Mouse (Mus musculus) erythroblast, embryonic 14.5 days (primary cell): ENCODE results near the gene E2f3. TPM values are rescaled to one million over a fixed set of nuclear protein-coding genes. Genes with fewer than 3 reads are reported as not detected.

Experiments
- H3K27me3 ChIP-seq: 2 replicates; pipeline ENCODE4 v1.6.1; 2012; ENCODE audit warnings: inconsistent platforms; ENCODE audit not compliant: control insufficient read depth
- H3K36me3 ChIP-seq: 2 replicates; pipeline ENCODE4 v1.6.1; 2012; ENCODE audit warnings: mild to moderate bottlenecking, inconsistent platforms; ENCODE audit not compliant: control insufficient read depth
- H3K4me1 ChIP-seq: 2 replicates; pipeline ENCODE4 v1.6.1; 2012; ENCODE audit warnings: inconsistent platforms; ENCODE audit not compliant: control insufficient read depth
- H3K4me3 ChIP-seq: replicated peaks from 2 replicates; pipeline ENCODE3; 2012; ENCODE audit warnings: moderate library complexity, mild to moderate bottlenecking, inconsistent platforms
- H3K9me3 ChIP-seq: 2 replicates; pipeline ENCODE4 v1.6.1; 2012; ENCODE audit warnings: low read length, inconsistent platforms, mixed read lengths; ENCODE audit not compliant: control insufficient read depth
- GATA1 ChIP-seq: IDR thresholded peaks from 2 replicates; pipeline ENCODE4 v1.6.1; 2012; ENCODE audit warnings: low read length, inconsistent platforms, mixed read lengths
- TAL1 ChIP-seq: IDR thresholded peaks from 3 replicates; pipeline ENCODE4 v1.6.1; 2012; ENCODE audit warnings: low read length, inconsistent platforms, mixed read lengths
- polyA plus RNA-seq: library from polyadenylated mRNA; stranded (reverse); fragments of >175 nt; gene quantifications from 2 replicates; pipeline ENCODE4 v1.2.3, GENCODE M21; 2012

Gene E2f3
- polyA plus RNA-seq, 1 experiment, result 1.2 TPM

DNA sequence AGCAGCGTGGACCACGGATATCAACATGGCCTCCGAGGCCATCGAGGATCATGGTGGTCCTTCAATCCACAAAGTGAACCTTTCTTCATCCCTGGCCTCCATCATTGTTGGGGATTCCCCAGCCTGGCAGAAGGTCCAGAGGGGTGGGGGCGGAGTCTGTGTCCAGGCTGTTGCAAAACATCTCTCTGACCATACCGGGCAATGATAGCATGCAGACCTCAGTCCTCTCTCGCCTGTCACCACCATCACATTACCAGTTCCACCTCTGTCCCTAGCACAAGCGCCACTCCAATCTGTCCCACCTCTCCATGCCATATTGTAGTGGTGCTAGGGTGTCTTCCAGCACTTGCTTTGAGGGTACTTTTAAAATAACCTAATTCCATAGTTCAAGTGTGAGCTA lies 18.9 kb downstream of the E2f3 start:
- peaks cover 11% of the 10 kb centered on the region for H3K4me1 ChIP-seq
- H3K4me3 ChIP-seq, result no peak overlapping the region
- TF ChIP-seq TAL1, result no peak
- no peak for TF ChIP-seq GATA1
- no peaks in the 10 kb centered on the region for H3K27me3 ChIP-seq
- no peaks in the 10 kb centered on the region for H3K9me3 ChIP-seq
- peaks cover 57% of the 10 kb centered on the region for H3K36me3 ChIP-seq

DNA sequence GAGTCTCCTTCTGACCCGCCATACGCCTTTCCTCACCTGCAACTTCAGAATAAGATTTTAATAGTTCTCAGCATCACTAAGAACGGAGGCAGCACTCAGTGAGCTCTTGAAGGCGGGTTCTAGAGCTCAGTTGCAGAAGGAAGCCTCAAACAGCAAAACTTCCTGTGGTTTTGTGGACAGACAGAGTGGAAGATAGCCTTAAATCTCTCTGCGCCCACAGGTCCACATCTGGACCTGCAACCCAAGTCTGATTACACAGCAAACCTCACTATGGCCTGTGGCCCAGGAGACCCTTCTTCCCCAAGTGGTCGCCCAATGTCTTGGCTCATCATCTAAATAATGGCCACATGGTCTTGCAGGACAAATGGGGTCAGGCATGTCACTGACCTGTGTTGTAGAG lies 21.8 kb downstream of the E2f3 start:
- Histone ChIP-seq H3K9me3 (no peaks in the 10 kb centered on the region), H3K36me3 (peaks cover 80% of the 10 kb centered on the region), H3K27me3 (no peaks in the 10 kb centered on the region), H3K4me3 (no peak overlapping the region), H3K4me1 (peaks cover 12% of the 10 kb centered on the region)
- TF ChIP-seq GATA1 (no peak), TAL1 (no peak)

DNA sequence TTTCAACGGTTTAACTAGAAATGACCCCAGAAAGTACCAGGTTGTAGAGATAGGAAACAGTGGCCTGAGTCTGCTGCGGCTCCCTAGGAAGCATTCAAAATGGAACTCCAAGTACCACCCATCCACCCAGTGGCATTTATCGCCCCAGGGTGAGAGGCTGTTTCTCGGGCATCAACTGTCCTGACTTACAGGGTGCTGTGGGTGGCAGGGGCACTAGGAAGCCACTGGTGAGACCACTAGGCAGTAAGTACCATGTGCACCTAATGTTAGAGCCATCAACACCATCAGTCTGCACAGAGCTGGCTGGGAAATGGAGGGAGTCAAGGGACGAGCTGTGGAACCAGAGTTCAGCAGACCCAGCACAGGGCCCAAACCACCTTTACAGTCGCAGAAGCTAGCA lies 25.4 kb downstream of the E2f3 start:
- Histone ChIP-seq H3K4me3 (no peak overlapping the region), H3K9me3 (no peaks in the 10 kb centered on the region), H3K4me1 (peaks cover 5% of the 10 kb centered on the region), H3K27me3 (no peaks in the 10 kb centered on the region), H3K36me3 (peaks cover 73% of the 10 kb centered on the region)
- TF ChIP-seq TAL1 (no peak), GATA1 (no peak)

DNA sequence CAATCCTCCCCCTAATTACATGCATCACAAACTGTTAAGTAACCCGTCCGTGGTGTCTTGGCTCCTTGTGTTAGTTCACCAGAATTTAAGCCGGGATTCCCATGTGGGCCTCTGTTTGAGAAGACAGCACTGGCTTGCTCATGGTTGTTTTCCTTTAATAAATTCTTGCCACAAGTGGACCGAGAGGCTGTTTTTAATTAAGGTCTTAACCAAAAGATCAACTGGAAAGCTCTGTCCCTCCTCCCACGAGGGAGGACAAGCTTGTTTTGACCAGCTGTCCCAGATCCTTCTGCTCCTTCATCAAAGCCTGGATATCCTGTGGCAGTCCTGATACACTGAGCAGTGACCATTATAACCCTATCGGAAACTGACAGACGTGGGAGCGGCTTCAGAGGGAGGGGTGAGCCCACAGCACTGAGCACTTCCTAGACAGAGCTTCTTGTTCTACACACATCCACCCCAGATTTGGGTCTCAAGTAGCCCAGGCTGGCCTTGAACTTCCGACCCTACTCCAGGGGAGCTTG lies 28.1 kb downstream of the E2f3 start:
- H3K27me3 ChIP-seq, result no peaks in the 10 kb centered on the region
- H3K4me3 ChIP-seq, result no peak overlapping the region
- TF ChIP-seq TAL1 (no peak), GATA1 (no peak)
- peaks cover 68% of the 10 kb centered on the region for H3K36me3 ChIP-seq
- peaks cover 5% of the 10 kb centered on the region for H3K4me1 ChIP-seq
- peaks cover 4% of the 10 kb centered on the region; the same call in 1 of the 2 replicates for H3K9me3 ChIP-seq

DNA sequence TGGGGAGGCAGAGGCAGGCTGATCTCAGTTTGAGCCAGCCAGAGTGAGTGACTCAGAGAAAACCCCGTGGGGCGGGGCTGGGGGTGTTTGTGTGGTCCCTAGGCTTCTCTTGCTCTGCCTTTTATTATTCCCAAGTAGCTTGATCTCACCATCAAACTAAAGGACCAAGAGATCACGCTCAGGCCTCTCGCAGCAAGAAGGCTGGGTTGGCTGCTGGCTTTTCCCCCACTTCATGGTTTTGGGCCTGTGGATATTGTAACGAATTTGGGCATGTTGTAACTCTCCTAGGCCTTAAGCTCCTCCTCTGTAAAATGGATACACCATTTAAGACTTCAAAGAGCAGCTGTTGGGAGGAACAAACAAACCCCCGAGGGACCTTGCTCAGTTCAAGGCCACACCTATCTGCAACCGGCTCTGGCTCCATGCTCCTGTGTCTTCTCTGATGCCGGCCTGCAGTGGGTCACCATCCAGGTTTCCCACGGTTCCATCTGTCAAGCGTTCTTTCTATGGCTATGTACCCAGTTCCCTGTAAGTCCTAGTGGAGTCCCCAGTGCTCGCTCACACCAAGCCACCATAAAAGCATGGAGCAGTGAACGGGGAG lies 28.9 kb downstream of the E2f3 start:
- H3K4me3 ChIP-seq, result no peak overlapping the region
- H3K27me3 ChIP-seq, result no peaks in the 10 kb centered on the region
- H3K9me3 ChIP-seq, result peaks cover 4% of the 10 kb centered on the region; the same call in 1 of the 2 replicates
- peaks cover 6% of the 10 kb centered on the region for H3K4me1 ChIP-seq
- TF ChIP-seq GATA1, result no peak
- TF ChIP-seq TAL1, result no peak
- H3K36me3 ChIP-seq, result peaks cover 64% of the 10 kb centered on the region

DNA sequence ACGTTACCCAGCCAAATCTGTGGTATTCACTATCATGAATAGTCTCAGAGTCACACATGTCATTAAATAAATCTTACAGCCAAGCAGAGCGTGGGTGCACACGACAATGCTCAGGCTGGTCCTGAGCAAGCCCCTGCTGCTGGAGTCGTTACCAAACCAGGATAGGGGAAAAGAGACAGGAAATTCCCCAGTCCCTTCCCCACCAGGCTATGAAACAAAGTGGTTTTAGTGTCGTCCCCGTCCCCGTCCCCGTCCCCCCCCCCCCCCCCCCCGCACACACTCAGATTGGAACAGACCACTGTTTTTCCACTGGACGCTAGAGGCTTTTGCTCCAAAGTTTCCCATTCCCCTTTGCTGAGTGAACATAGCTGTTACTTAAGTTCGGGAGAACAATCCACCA lies 30.6 kb downstream of the E2f3 start:
- Histone ChIP-seq H3K36me3 (peaks cover 57% of the 10 kb centered on the region), H3K9me3 (peaks cover 4% of the 10 kb centered on the region; the same call in 1 of the 2 replicates), H3K27me3 (no peaks in the 10 kb centered on the region), H3K4me3 (no peak overlapping the region), H3K4me1 (peaks cover 18% of the 10 kb centered on the region)
- TF ChIP-seq GATA1 (no peak), TAL1 (no peak)

DNA sequence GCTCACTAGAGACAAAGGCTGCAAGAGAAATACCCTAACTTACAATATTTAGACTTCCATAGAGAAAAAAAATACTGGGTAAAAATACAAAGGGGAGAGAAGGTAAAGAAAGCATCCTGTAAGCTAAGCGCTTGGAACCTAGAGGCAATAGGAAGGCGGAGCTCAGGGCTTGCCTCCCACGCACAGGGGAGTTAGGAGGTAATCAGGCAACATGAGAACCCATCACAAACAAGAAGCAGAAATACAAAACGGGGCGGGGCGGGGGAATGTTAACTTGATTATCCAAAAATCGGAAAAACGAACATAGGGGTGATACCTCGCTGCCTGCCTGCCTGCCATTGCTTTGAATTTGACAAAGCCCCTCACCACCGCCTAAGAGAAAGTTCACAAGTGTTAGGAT lies 31.1 kb downstream of the E2f3 start:
- Histone ChIP-seq H3K4me3 (no peak overlapping the region), H3K9me3 (peaks cover 4% of the 10 kb centered on the region; the same call in 1 of the 2 replicates), H3K36me3 (peaks cover 58% of the 10 kb centered on the region), H3K27me3 (no peaks in the 10 kb centered on the region), H3K4me1 (peaks cover 18% of the 10 kb centered on the region)
- TF ChIP-seq TAL1 (no peak), GATA1 (no peak)

DNA sequence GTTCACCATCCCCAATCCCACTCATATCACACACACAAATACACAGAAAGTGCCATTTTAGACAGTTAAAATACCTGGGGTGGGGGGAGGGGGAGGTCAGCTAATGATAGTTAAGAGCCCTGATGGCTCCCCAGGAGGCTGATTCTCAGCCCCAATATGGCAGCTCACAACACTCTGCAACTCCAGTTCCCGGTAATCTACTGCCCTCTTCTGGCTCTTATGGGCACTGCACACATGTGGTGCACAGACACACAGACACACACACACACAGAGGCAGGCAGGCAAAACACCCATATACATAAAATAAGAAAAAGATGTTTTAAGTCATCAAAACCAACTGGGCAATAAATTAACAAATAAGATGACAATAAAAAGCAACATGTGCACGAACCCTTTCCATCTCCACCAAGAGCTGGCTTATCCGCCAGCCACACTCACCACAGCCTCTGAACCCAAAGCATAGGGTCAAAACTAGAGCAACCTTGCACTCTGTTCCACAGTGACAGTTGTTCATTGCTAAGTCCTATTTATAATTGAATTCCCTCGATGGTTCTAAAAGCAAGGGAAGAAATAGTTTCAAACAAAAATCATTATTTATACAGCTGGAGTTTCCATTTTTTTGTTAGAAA lies 32.3 kb downstream of the E2f3 start:
- Histone ChIP-seq H3K4me1 (peaks cover 20% of the 10 kb centered on the region), H3K4me3 (no peak overlapping the region), H3K36me3 (peaks cover 60% of the 10 kb centered on the region), H3K27me3 (no peaks in the 10 kb centered on the region), H3K9me3 (peaks cover 4% of the 10 kb centered on the region; the same call in 1 of the 2 replicates)
- no peak for TF ChIP-seq TAL1
- TF ChIP-seq GATA1, result no peak

DNA sequence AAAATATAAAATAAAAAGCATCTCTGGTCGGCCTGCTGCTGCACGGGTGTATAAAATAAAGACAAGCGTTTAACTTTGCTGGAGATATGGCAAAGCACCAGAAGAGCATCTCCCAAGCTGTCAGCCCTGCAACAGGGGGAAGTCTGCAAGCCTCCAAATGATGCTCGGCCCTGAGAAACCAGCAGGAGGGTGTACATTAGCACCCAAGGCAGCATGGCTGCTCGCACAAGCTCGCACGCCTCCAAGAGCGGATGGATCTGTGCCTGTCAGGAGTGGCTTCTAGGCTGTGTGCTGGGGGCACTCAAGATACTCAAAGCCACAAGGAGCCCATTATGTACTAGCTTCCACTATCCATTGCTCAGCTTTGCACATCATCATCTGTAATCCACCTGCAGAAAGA lies 39.8 kb downstream of the E2f3 start:
- no peak overlapping the region for H3K4me3 ChIP-seq
- no peaks in the 10 kb centered on the region for H3K27me3 ChIP-seq
- no peaks in the 10 kb centered on the region for H3K9me3 ChIP-seq
- peaks cover 56% of the 10 kb centered on the region for H3K36me3 ChIP-seq
- TF ChIP-seq TAL1 (no peak), GATA1 (no peak)
- H3K4me1 ChIP-seq, result peaks cover 11% of the 10 kb centered on the region
